Mouse (Mus musculus): ENCODE measurements around the gene Slc6a3. TPM values are rescaled to one million over a fixed set of nuclear protein-coding genes. Genes with fewer than 3 reads are reported as not detected.

The Slc6a3 gene
- 0.28 TPM in 1 of 2 replicates, not detected in the other for polyA plus RNA-seq (2014; fragmentation: Nextera tagmentation; extraction: Ambion mirVana)

DNA sequence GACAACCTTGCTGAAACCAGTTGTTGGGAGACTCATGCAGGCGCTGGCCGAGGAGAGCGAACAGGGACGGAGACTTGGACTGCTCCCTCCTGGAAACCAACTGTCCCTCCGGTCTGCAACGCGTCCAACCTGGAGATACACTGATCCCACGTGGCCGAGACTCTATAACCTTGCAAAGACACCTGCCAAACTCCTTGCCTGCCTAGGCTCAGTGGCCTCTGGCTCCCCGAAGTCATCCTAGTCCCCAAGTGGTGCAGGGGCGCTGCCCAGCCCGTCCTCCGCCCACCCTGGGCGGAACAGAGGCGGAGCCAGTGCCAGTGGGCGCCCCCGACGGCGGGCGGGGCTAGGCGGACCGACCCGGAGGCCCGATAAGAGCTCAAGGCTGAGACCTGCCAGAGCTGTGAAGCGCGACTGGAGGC, at the start of gene Slc6a3:
TSS of gene Slc6a3 (plus strand) at position 345 of the 419 bp plus-strand sequence.
- peak within 1 kb of the TSS; percentile 89 for H3K4me2 ChIP-seq
- H3K9ac ChIP-seq (ENCODE audit: low read depth, low read length), result 0 out of 2 replicates have a peak within 1 kb of the TSS, but pooled peaks have one; percentile 34
- peak; percentile 88 for ATAC-seq (replicated peaks; ENCODE audit: insufficient number of reproducible peaks, low FRiP score, low TSS enrichment)
- no peaks in the 10 kb centered on the region for H3K36me3 ChIP-seq (ENCODE audit: control insufficient read depth, insufficient read depth, low read length)
- WGBS (ENCODE audit: insufficient replicate concordance), result under 1% methylated on average over 26 of the region's 26 CpGs
- no peaks in the 10 kb centered on the region for H3K9me3 ChIP-seq (replicated peaks; ENCODE audit: control insufficient read depth, low read length)
- H3K27ac ChIP-seq (ENCODE audit: low read depth, low read length), result no peak within 1 kb of the TSS
- peaks cover 6% of the 10 kb centered on the region for H3K4me1 ChIP-seq (ENCODE audit: control insufficient read depth, insufficient read depth, low read length)
- peaks cover 45% of the 10 kb centered on the region for H3K27me3 ChIP-seq (ENCODE audit: control insufficient read depth, insufficient read depth, low read length)
- peak within 1 kb of the TSS; percentile 51 for H3K4me3 ChIP-seq (ENCODE audit: low read depth, low read length)

DNA sequence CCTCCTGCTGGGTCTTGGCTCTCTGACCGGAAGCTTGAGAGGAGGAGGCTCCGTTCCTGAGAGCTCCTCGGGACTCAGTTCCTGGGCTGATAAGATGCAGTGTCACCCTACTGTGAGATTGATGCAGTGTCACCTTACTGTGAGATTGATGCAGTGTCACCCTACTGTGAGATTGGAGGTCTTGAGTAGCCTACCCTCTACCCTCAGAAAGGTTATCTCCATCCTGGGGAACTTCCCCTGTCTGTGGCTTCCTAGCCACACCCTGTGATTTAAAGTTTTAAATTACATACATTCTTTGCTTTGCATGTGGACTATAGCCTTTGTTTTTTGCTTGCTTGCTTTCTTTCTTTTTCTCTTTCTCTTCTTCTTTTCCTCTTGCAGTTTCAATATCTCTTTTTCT, 48.4 kb upstream of the Slc6a3 start:
- no peak overlapping the region; the same call in 1 of the 2 replicates for H3K9ac ChIP-seq (ENCODE audit: low read depth, low read length)
- 0 out of 2 replicates have a peak, but pooled peaks cover 2% of the 10 kb centered on the region for H3K9me3 ChIP-seq (replicated peaks; ENCODE audit: control insufficient read depth, low read length)
- H3K27me3 ChIP-seq (ENCODE audit: control insufficient read depth, insufficient read depth, low read length), result no peaks in the 10 kb centered on the region
- no peak overlapping the region for H3K4me2 ChIP-seq
- no peak overlapping the region for H3K4me3 ChIP-seq (ENCODE audit: low read depth, low read length)
- 12% methylated on average over 3 of the region's 3 CpGs for WGBS (ENCODE audit: insufficient replicate concordance)
- peaks cover 12% of the 10 kb centered on the region; the same call in 1 of the 2 replicates for H3K36me3 ChIP-seq (ENCODE audit: control insufficient read depth, insufficient read depth, low read length)
- ATAC-seq (replicated peaks; ENCODE audit: insufficient number of reproducible peaks, low FRiP score, low TSS enrichment), result no peak
- no peak overlapping the region for H3K27ac ChIP-seq (ENCODE audit: low read depth, low read length)
- peaks cover 13% of the 10 kb centered on the region for H3K4me1 ChIP-seq (ENCODE audit: control insufficient read depth, insufficient read depth, low read length)

DNA sequence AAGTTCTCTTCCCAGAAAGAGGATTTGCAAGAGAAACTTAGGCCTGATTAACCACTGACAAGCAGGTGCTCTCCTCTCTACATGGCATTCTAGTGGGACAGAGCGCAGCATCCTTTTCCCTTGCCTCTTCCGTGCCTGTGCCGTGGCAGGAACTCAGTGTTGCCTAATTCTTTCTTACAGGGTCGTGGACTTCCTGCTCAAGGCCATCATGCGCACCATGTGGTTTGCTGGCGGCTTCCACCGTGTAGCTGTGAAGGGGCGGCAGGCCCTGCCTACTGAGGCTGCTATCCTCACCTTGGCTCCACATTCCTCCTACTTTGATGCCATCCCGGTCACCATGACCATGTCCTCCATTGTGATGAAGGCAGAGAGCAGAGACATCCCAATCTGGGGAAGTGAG, 47.8 kb upstream of the Slc6a3 start:
- WGBS (ENCODE audit: insufficient replicate concordance), result 79% methylated on average over 9 of the region's 9 CpGs
- H3K27ac ChIP-seq (ENCODE audit: low read depth, low read length), result no peak overlapping the region
- ATAC-seq (replicated peaks; ENCODE audit: insufficient number of reproducible peaks, low FRiP score, low TSS enrichment), result no peak
- H3K9me3 ChIP-seq (replicated peaks; ENCODE audit: control insufficient read depth, low read length), result 0 out of 2 replicates have a peak, but pooled peaks cover 2% of the 10 kb centered on the region
- H3K9ac ChIP-seq (ENCODE audit: low read depth, low read length), result no peak overlapping the region
- H3K36me3 ChIP-seq (ENCODE audit: control insufficient read depth, insufficient read depth, low read length), result peaks cover 12% of the 10 kb centered on the region; the same call in 1 of the 2 replicates
- peaks cover 8% of the 10 kb centered on the region for H3K4me1 ChIP-seq (ENCODE audit: control insufficient read depth, insufficient read depth, low read length)
- no peak overlapping the region for H3K4me2 ChIP-seq
- no peaks in the 10 kb centered on the region for H3K27me3 ChIP-seq (ENCODE audit: control insufficient read depth, insufficient read depth, low read length)
- H3K4me3 ChIP-seq (ENCODE audit: low read depth, low read length), result no peak overlapping the region

DNA sequence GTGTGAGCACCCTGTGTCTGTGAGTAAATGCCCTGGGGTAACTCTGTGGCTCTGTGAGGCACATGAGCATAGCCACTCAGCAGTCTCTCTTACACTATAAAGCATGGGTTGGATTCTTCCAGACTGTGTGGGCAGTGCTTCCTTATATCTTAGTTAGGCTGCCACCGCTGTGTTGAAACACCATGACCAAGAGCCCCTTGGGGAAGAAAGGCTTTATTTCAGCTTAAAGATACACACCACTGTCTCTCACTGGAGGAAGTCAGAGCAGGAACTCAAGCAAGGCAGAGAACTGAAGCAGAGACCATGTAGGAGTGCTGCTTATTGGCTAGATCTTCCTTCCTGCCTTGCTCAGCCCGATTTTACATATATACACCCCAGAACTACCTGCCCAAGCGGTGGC, 46.6 kb upstream of the Slc6a3 start:
- Histone ChIP-seq H3K9me3 (replicated peaks; ENCODE audit: control insufficient read depth, low read length) (0 out of 2 replicates have a peak, but pooled peaks cover 2% of the 10 kb centered on the region), H3K27ac (ENCODE audit: low read depth, low read length) (no peak overlapping the region), H3K4me3 (ENCODE audit: low read depth, low read length) (no peak overlapping the region), H3K36me3 (ENCODE audit: control insufficient read depth, insufficient read depth, low read length) (peaks cover 13% of the 10 kb centered on the region), H3K27me3 (ENCODE audit: control insufficient read depth, insufficient read depth, low read length) (no peaks in the 10 kb centered on the region), H3K4me1 (ENCODE audit: control insufficient read depth, insufficient read depth, low read length) (0 out of 2 replicates have a peak, but pooled peaks cover 4% of the 10 kb centered on the region), H3K4me2 (no peak overlapping the region), H3K9ac (ENCODE audit: low read depth, low read length) (no peak overlapping the region)
- 91% methylated on average over 3 of the region's 3 CpGs for WGBS (ENCODE audit: insufficient replicate concordance)
- no peak for ATAC-seq (replicated peaks; ENCODE audit: insufficient number of reproducible peaks, low FRiP score, low TSS enrichment)

DNA sequence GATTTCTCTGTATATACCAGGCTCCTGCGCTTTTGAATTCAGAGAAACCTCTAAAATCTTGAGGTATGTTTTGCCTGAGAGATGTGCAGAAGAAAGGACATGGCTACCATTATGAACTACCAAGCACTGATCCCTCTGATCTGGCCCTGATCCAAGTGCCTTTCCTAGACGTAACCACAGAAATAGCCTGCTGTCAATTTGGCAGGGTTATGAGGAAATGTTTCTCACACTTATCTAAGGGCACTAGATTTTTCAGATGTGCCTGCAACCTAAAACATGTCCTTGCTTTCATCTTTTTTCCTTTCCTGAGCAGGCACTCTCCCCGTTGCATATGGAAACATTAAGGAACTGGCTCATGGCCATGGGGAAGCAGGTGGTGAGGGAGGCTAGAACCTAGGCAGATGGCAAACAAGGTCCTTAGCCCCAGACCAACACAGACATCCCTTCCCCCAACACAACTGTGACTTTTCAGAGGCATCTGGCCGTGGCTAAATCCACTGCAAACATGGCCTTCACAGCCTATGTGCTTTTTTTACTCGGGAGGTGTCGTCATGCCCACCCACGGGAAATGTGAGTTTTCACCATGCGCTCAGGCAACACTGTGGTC, 45.9 kb upstream of the Slc6a3 start:
- Histone ChIP-seq H3K4me3 (ENCODE audit: low read depth, low read length) (no peak overlapping the region), H3K4me2 (no peak overlapping the region), H3K4me1 (ENCODE audit: control insufficient read depth, insufficient read depth, low read length) (0 out of 2 replicates have a peak, but pooled peaks cover 4% of the 10 kb centered on the region), H3K9ac (ENCODE audit: low read depth, low read length) (no peak overlapping the region), H3K27ac (ENCODE audit: low read depth, low read length) (no peak overlapping the region), H3K9me3 (replicated peaks; ENCODE audit: control insufficient read depth, low read length) (0 out of 2 replicates have a peak, but pooled peaks cover 2% of the 10 kb centered on the region), H3K36me3 (ENCODE audit: control insufficient read depth, insufficient read depth, low read length) (peaks cover 19% of the 10 kb centered on the region), H3K27me3 (ENCODE audit: control insufficient read depth, insufficient read depth, low read length) (no peaks in the 10 kb centered on the region)
- WGBS (ENCODE audit: insufficient replicate concordance), result 78% methylated on average over 8 of the region's 8 CpGs
- no peak for ATAC-seq (replicated peaks; ENCODE audit: insufficient number of reproducible peaks, low FRiP score, low TSS enrichment)

DNA sequence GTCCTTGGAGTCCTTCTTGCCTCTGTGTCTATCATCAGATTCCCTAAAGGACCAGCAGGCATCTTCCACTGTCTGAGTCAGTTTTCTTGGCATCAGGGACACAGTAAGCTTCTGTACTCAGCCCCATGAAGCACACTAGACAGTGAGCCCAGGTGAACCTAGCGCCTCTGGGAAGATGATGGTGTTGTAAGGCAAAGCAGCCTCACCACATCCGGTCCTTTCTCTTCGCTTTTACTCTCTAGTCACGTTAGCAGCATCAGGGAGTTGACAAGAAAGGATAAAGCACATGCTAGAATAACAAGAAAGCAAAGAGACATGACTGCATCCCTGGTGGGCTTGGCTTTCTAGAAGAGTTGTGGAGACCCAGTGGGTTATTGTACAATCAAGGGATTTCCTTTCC, 43.4 kb upstream of the Slc6a3 start:
- Histone ChIP-seq H3K27ac (ENCODE audit: low read depth, low read length) (no peak overlapping the region), H3K27me3 (ENCODE audit: control insufficient read depth, insufficient read depth, low read length) (no peaks in the 10 kb centered on the region), H3K36me3 (ENCODE audit: control insufficient read depth, insufficient read depth, low read length) (peaks cover 19% of the 10 kb centered on the region), H3K4me1 (ENCODE audit: control insufficient read depth, insufficient read depth, low read length) (0 out of 2 replicates have a peak, but pooled peaks cover under 1% of the 10 kb centered on the region), H3K9me3 (replicated peaks; ENCODE audit: control insufficient read depth, low read length) (no peaks in the 10 kb centered on the region), H3K4me3 (ENCODE audit: low read depth, low read length) (no peak overlapping the region), H3K4me2 (no peak overlapping the region), H3K9ac (ENCODE audit: low read depth, low read length) (no peak overlapping the region)
- WGBS (ENCODE audit: insufficient replicate concordance), result 87% methylated on average over 4 of the region's 4 CpGs
- ATAC-seq (replicated peaks; ENCODE audit: insufficient number of reproducible peaks, low FRiP score, low TSS enrichment), result no peak

DNA sequence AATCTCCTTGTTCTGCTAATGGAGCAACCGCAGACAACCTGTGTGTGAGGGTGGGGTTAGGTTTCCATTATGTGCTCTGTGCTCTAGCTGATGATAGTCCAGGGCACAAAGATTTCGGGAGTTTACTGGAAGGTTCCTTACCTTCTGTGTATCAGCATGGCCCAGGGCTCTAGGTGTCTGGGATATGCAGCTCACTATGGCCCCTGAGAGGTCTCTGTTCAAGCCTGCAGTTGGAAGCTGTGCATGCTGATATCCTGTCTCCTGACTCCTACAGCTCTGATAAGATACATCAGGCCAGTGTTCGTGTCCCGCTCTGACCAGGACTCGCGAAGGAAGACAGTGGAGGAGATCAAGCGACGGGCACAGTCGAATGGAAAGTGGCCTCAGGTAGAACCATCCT, 42.0 kb upstream of the Slc6a3 start:
- H3K4me3 ChIP-seq (ENCODE audit: low read depth, low read length), result no peak overlapping the region
- 75% methylated on average over 9 of the region's 9 CpGs for WGBS (ENCODE audit: insufficient replicate concordance)
- H3K9me3 ChIP-seq (replicated peaks; ENCODE audit: control insufficient read depth, low read length), result no peaks in the 10 kb centered on the region
- peaks cover 18% of the 10 kb centered on the region for H3K36me3 ChIP-seq (ENCODE audit: control insufficient read depth, insufficient read depth, low read length)
- ATAC-seq (replicated peaks; ENCODE audit: insufficient number of reproducible peaks, low FRiP score, low TSS enrichment), result no peak
- H3K9ac ChIP-seq (ENCODE audit: low read depth, low read length), result no peak overlapping the region
- no peak overlapping the region for H3K4me2 ChIP-seq
- H3K27me3 ChIP-seq (ENCODE audit: control insufficient read depth, insufficient read depth, low read length), result no peaks in the 10 kb centered on the region
- no peaks in the 10 kb centered on the region for H3K4me1 ChIP-seq (ENCODE audit: control insufficient read depth, insufficient read depth, low read length)
- H3K27ac ChIP-seq (ENCODE audit: low read depth, low read length), result no peak overlapping the region

DNA sequence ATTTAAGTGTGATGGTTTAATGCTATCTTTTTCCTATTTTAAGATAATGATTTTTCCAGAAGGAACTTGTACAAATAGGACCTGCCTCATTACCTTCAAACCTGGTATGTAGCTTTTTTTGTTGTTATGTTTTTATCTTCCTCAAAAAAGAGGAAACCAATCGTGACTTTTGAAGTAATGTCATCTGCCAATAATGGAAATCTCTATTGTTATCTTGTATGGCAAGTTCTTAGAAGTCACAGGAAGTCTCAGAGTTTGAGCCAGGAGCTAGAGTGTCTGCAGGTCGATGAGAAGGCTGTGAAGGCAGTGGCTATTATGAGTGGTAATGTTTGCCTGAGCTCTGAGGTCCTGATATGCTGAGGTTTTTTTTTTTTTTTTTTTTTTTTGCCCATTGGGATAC, 40.4 kb upstream of the Slc6a3 start:
- ATAC-seq (replicated peaks; ENCODE audit: insufficient number of reproducible peaks, low FRiP score, low TSS enrichment), result no peak

More for the DNA sequence above, 40.4 kb upstream of the Slc6a3 start:
- Histone ChIP-seq H3K4me2 (no peak overlapping the region), H3K4me3 (ENCODE audit: low read depth, low read length) (no peak overlapping the region), H3K27ac (ENCODE audit: low read depth, low read length) (no peak overlapping the region), H3K9me3 (replicated peaks; ENCODE audit: control insufficient read depth, low read length) (no peaks in the 10 kb centered on the region), H3K27me3 (ENCODE audit: control insufficient read depth, insufficient read depth, low read length) (no peaks in the 10 kb centered on the region), H3K4me1 (ENCODE audit: control insufficient read depth, insufficient read depth, low read length) (peaks cover 10% of the 10 kb centered on the region), H3K36me3 (ENCODE audit: control insufficient read depth, insufficient read depth, low read length) (peaks cover 14% of the 10 kb centered on the region), H3K9ac (ENCODE audit: low read depth, low read length) (no peak overlapping the region)
- 68% methylated on average over 2 of the region's 2 CpGs for WGBS (ENCODE audit: insufficient replicate concordance)

Measured in heart, embryonic 11.5 days (tissue).